Mouse (Mus musculus) R1 (cell line): Measurements from ENCODE around the gene Gm11562.

Experiments used
- DNase-seq: peaks from one replicate; pipeline ENCODE4 v3.0.0-alpha.2; 2018; ENCODE audit warnings: low read depth, low spot score

Gm11562 gene

DNA sequence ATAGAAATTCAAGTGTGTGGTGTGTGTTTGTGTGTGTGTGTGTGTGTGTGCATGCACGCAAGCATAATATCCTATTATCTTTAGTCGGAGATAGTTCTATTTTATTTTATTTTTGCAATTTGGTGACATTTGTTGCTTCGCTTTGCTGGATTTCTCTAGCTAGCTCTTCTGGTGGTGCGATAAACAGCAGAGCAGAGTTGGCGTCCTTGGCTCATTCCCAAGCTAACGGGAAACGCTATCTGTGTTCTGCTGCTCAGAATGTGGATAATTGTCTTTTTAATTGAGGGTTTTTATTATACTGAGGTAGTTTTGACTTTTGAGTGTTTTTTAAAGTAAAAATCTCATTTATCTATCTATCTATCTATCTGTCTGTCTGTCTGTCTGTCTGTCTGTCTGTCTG is 35.1 kb downstream of the Gm11562 start:
- DNase-seq, result no peak

DNA sequence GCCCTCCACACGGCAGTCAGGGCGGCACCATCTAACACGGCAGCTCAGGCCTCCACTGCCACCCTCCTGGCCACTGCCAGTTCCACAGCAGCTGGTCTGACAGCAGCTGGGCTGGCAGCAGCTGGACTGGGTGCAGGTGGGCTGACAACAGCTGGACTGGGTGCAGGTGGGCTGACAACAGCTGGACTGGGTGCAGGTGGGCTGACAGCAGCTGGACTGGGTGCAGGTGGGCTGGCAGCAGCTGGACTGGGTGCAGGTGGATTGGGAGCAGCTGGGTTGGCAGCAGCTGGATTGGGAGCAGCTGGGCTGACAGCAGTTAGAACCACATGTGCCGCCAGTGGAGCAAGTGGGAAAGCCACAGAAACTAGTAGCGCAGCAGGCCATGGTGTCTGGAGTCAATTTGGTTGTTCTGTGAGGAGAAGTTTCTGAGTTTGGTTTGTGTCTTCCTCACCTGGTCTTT is 37.0 kb downstream of the Gm11562 start, which contains the start of gene Krtap1-4:
Gene Krtap1-4 (minus strand): TSS at position 410 of the 460 bp plus-strand sequence.
- DNase-seq, result no peak

DNA sequence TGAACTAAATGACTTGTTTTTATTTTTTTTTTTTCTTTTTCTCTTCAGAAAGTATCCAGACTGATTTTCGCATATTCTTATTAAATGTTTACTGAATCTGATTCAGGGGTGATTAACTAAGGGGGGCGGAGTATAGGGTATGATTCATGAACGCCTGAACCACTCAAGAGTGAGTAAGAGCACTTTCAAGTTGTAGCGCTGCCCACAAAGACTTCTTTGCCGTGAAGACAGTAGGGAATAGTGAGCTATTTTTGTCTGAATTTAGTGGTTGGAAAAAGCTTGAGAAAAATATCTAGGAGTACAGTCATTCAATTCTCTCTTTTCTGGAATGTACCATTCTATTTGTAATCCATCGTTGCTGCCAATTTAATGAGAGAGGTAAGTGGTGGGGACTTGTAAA is 38.7 kb downstream of the Gm11562 start:
- no peak for DNase-seq

DNA sequence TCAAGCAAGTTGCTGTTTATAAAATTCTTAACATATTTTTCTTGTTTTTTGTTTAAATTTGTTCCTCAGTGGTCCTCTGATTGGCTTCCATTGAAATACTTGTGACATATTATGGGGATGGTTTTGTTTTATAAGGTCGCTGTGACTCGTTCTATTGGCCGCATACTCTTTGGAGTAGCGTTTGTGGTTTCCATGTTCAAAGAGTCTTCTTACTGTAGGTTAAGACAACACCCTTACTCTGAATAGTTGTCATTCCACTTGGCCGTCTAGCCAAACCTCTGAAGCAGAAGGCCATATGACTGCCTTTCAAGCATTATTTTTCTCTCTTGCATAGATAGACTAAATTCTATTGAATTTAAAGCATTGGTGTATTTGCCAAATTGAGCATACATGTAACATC is 39.2 kb downstream of the Gm11562 start:
- no peak for DNase-seq

DNA sequence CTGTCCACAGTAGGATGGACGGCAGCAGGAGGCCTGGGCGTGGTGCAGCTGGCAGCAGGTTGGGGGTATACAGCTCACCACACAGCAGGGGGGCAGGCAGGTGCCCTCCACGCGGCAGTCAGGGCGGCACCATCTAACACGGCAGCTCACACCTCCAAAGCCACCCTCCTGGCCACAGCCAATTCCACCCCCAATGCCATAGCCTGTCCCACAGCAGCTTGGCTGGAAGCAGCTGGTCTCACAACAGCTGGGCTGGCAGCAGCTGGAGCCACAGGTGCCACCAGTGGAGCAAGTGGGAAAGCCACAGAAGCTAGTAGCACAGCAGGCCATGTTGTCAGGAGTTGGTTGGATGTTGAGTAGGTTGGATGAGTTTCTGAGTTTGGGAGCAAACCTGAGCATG is 39.6 kb downstream of the Gm11562 start, which contains the start of gene Krtap1-5:
Gene Krtap1-5 (minus strand): TSS at position 381 of the 400 bp plus-strand sequence.
- no peak for DNase-seq

DNA sequence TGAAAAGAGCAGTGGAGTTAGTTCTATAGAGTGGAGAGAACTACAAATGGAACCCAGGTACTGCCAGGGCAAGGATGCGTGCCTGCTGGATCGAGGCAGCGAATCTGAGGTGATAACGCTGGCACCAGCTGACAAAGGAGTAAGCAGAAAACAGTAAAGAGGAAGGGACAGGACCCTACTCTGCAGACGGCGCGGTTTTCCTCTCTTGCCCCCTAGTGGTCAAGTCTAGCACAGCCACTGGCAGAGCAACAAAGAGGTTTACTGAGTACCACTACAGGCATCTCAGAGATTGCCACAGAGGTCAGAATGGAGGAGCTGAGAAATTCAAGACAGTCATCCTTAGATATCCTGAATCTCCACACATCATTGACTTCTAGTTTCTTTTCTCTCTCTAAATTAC is 46.1 kb downstream of the Gm11562 start:
- DNase-seq, result peak; percentile 71

DNA sequence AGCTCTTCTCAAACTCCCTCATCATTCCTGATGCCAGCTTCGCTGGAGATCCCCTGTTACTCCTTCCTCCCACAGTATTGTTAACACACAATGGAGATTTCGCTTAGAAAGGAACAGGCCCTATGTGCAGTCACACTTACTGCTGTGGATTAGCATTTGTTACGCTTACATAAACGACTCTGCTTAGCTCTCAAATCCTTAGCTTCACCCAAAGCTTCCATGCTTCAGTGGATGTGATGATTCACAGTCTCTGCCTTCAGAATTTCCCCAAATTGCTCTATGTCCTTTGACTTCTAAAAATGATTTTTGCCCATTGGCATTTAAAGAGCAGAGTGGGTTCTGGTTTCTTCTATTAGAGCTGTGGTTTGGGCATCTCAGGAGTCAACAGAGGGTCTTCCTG is 47.1 kb downstream of the Gm11562 start:
- no peak for DNase-seq
